Mouse (Mus musculus): ENCODE data around the gene Cachd1. TPM values are rescaled to one million over a fixed set of nuclear protein-coding genes. Genes with fewer than 3 reads are reported as not detected.

Gene Cachd1
- polyA plus RNA-seq, 1 experiment from 2014 or later = 21.7 TPM

GRCm38 (mm10) chr4:100885793-100886742, 109.6 kb downstream of the Cachd1 start:
- Histone ChIP-seq H3K36me3 (no peaks in the 10 kb centered on the region), H3K4me1 (replicated peaks) (peaks cover 51% of the 10 kb centered on the region), H3K4me2 (peak overlapping the region; percentile 32), H3K4me3 (no peak overlapping the region), H3K9ac (peak overlapping the region; percentile 30), H3K27me3 (no peaks in the 10 kb centered on the region), H3K9me3 (no peaks in the 10 kb centered on the region), H3K27ac (peak overlapping the region; percentile 82)
- 10% methylated on average over 19 of the region's 19 CpGs for WGBS
- peak; percentile 68; the same call in 1 of the 2 replicates for ATAC-seq (ENCODE audit: low FRiP score)

- Histone ChIP-seq H3K9ac (peak overlapping the region; percentile 30), H3K4me1 (replicated peaks) (peaks cover 51% of the 10 kb centered on the region), H3K4me2 (peak overlapping the region; percentile 32; the same call in 1 of the 2 replicates), H3K27me3 (no peaks in the 10 kb centered on the region), H3K9me3 (no peaks in the 10 kb centered on the region), H3K36me3 (no peaks in the 10 kb centered on the region), H3K27ac (peak overlapping the region; percentile 82), H3K4me3 (no peak overlapping the region)
- ATAC-seq (ENCODE audit: low FRiP score) = peak; percentile 57; the same call in 1 of the 2 replicates
- 67% methylated on average over 8 of the region's 8 CpGs for WGBS
These were observed 110.4 kb downstream of the Cachd1 start for GRCm38 (mm10) chr4:100886743-100887416.

GRCm38 (mm10) chr4:100890106-100890970, 113.9 kb downstream of the Cachd1 start:
- no peaks in the 10 kb centered on the region for H3K36me3 ChIP-seq
- H3K27ac ChIP-seq = peak overlapping the region; percentile 26; the same call in 1 of the 2 replicates
- no peaks in the 10 kb centered on the region for H3K27me3 ChIP-seq
- H3K4me2 ChIP-seq = no peak overlapping the region
- H3K9ac ChIP-seq = no peak overlapping the region
- H3K4me3 ChIP-seq = no peak overlapping the region
- H3K4me1 ChIP-seq (replicated peaks) = peaks cover 46% of the 10 kb centered on the region
- WGBS = 24% methylated on average over 7 of the region's 7 CpGs
- H3K9me3 ChIP-seq = no peaks in the 10 kb centered on the region
- no peak for ATAC-seq (ENCODE audit: low FRiP score)

- ATAC-seq (ENCODE audit: low FRiP score) = no peak
- H3K9me3 ChIP-seq = no peaks in the 10 kb centered on the region
- peaks cover 6% of the 10 kb centered on the region; the same call in 1 of the 2 replicates for H3K36me3 ChIP-seq
- no peak overlapping the region for H3K27ac ChIP-seq
- no peak overlapping the region for H3K9ac ChIP-seq
- peaks cover 41% of the 10 kb centered on the region for H3K4me1 ChIP-seq (replicated peaks)
- no peak overlapping the region for H3K4me3 ChIP-seq
- H3K4me2 ChIP-seq = no peak overlapping the region
- H3K27me3 ChIP-seq = no peaks in the 10 kb centered on the region
These were observed 117.3 kb downstream of the Cachd1 start for GRCm38 (mm10) chr4:100893739-100894138.

GRCm38 (mm10) chr4:100894142-100894541, 117.7 kb downstream of the Cachd1 start:
- no peaks in the 10 kb centered on the region for H3K27me3 ChIP-seq
- H3K4me2 ChIP-seq = no peak overlapping the region
- 77% methylated on average over 2 of the region's 2 CpGs for WGBS
- peaks cover 6% of the 10 kb centered on the region; the same call in 1 of the 2 replicates for H3K36me3 ChIP-seq
- no peak overlapping the region for H3K4me3 ChIP-seq
- H3K9me3 ChIP-seq = no peaks in the 10 kb centered on the region
- no peak overlapping the region for H3K27ac ChIP-seq
- ATAC-seq (ENCODE audit: low FRiP score) = no peak
- no peak overlapping the region for H3K9ac ChIP-seq
- H3K4me1 ChIP-seq (replicated peaks) = peaks cover 39% of the 10 kb centered on the region

GRCm38 (mm10) chr4:100896260-100897010, 120.0 kb downstream of the Cachd1 start:
- Histone ChIP-seq H3K36me3 (peaks cover 6% of the 10 kb centered on the region; the same call in 1 of the 2 replicates), H3K9me3 (no peaks in the 10 kb centered on the region), H3K4me1 (replicated peaks) (peaks cover 22% of the 10 kb centered on the region), H3K9ac (no peak overlapping the region), H3K27me3 (no peaks in the 10 kb centered on the region), H3K27ac (no peak overlapping the region), H3K4me3 (no peak overlapping the region), H3K4me2 (no peak overlapping the region)
- ATAC-seq (ENCODE audit: low FRiP score) = 0 out of 2 replicates have a peak, but pooled peaks have one; percentile 60
- 52% methylated on average over 8 of the region's 8 CpGs for WGBS

DNA sequence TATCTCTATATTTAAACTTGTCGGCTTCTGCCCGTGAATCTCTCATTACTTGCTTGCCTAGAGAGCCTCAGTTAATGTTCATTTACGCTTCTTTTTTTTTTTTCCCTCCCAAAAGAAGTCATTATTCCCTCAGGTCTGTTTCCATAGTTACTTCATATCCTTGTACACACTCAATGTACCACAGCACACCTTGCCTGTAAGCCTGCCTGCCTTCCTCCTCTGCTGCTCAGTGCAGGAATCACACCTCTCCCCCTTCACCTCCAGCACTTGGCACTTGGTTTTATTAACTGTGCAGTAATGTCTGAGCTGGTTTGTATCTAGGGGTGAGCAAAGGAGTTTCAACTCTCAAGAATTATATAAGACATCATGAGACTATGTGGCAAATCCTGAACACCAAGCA, 121.5 kb downstream of the Cachd1 start:
- Histone ChIP-seq H3K27me3 (no peaks in the 10 kb centered on the region), H3K4me1 (replicated peaks) (peaks cover 26% of the 10 kb centered on the region), H3K27ac (no peak overlapping the region), H3K9ac (no peak overlapping the region), H3K36me3 (peaks cover 6% of the 10 kb centered on the region; the same call in 1 of the 2 replicates), H3K4me2 (no peak overlapping the region), H3K4me3 (no peak overlapping the region), H3K9me3 (no peaks in the 10 kb centered on the region)
- 0 out of 2 replicates have a peak, but pooled peaks have one; percentile 62 for ATAC-seq (ENCODE audit: low FRiP score)
- 67% methylated on average over 3 of the region's 3 CpGs for WGBS

DNA sequence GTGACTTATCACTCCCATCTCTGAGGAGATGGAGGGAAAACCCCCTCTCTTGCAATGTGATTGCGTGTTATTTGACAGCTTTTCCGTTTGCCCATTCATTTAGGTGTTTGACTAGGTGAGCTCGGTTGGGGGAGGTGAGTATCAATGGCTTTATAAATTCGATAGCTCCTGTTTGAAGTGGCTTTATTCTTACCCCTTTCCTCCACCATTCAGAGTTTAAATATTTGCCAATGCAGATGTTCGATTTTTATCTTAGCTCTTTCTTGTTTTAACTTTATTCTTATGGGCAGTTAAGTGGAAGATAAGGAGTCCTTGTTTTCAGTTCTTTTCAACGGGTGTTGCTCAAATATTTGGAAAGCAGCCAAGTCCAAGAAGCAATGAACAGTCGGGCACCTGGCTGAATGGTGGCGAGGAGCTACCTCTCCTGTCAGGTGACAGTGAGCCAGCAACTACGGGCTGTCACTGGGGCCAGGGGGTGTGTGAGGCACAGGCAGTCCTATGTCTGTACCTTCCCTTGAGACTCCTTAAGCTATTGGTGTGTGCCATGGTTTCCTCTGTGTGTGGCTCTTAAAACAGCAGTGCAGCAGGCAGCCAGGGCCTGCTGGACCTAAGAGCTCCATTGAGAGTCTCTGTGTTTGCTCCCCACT, 133.3 kb downstream of the Cachd1 start:
- WGBS = 56% methylated on average over 9 of the region's 9 CpGs
- peak overlapping the region; percentile 45 for H3K27ac ChIP-seq
- no peaks in the 10 kb centered on the region for H3K27me3 ChIP-seq
- peaks cover 60% of the 10 kb centered on the region for H3K4me1 ChIP-seq (replicated peaks)
- no peak for ATAC-seq (ENCODE audit: low FRiP score)
- no peak overlapping the region for H3K4me2 ChIP-seq
- no peak overlapping the region for H3K9ac ChIP-seq
- no peak overlapping the region for H3K4me3 ChIP-seq
- no peaks in the 10 kb centered on the region for H3K36me3 ChIP-seq
- no peaks in the 10 kb centered on the region for H3K9me3 ChIP-seq

DNA sequence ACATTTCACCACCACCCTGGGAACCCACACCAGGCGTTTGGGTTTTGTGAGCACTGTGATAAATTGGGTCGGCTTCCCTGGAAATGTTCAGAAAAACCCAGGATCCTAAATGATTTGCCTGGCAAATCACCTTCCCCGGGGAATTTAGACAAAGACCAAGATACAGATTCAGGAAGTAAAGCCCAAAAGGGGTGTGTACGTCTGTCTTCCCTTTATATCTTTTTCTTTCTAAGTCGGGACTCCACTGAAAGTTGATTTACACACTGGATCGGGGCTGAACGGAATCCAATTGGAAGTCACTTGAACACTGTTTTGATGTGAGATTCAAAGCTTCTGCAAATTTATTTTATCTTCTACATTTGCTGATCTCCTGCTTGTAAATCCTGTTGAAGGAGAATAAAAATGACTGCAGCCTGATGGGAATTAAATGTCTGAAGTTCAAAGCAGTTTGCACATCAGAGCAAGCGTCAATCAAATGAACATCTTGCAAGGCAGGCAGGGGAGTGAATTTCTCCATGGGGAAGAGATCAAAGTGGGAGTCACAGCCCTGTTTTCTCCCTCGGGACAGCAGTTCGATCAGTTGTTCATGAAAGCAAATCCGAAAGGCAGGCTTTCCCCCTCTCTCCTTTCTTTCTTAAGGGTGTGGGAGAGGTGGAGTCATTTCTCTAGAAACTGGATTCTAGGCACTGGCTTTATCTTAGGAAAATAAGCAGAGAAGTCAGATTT, 134.3 kb downstream of the Cachd1 start:
- Histone ChIP-seq H3K4me3 (no peak overlapping the region), H3K27ac (peak overlapping the region; percentile 45), H3K9ac (no peak overlapping the region; the same call in 1 of the 2 replicates), H3K9me3 (no peaks in the 10 kb centered on the region), H3K4me2 (peak overlapping the region; percentile 7), H3K4me1 (replicated peaks) (peaks cover 60% of the 10 kb centered on the region), H3K36me3 (no peaks in the 10 kb centered on the region), H3K27me3 (no peaks in the 10 kb centered on the region)
- no peak for ATAC-seq (ENCODE audit: low FRiP score)
- WGBS = 11% methylated on average over 11 of the region's 11 CpGs

- no peak overlapping the region for H3K9ac ChIP-seq
- no peak overlapping the region for H3K4me3 ChIP-seq
- H3K36me3 ChIP-seq = no peaks in the 10 kb centered on the region
- no peaks in the 10 kb centered on the region for H3K9me3 ChIP-seq
- H3K4me1 ChIP-seq (replicated peaks) = peaks cover 60% of the 10 kb centered on the region
- 49% methylated on average over 3 of the region's 3 CpGs for WGBS
- no peak overlapping the region for H3K27ac ChIP-seq
- no peak for ATAC-seq (ENCODE audit: low FRiP score)
- H3K4me2 ChIP-seq = no peak overlapping the region
- no peaks in the 10 kb centered on the region for H3K27me3 ChIP-seq
These were observed 135.2 kb downstream of the Cachd1 start for GRCm38 (mm10) chr4:100911658-100912057.
